Mouse (Mus musculus): ENCODE results near the gene Igf1. TPM values are rescaled to one million over a fixed set of nuclear protein-coding genes. Genes with fewer than 3 reads are reported as not detected.

The Igf1 gene
- total RNA-seq, 4 experiments from 2014 or later, result 7.2 to 24.8 (median 12.2) TPM

DNA sequence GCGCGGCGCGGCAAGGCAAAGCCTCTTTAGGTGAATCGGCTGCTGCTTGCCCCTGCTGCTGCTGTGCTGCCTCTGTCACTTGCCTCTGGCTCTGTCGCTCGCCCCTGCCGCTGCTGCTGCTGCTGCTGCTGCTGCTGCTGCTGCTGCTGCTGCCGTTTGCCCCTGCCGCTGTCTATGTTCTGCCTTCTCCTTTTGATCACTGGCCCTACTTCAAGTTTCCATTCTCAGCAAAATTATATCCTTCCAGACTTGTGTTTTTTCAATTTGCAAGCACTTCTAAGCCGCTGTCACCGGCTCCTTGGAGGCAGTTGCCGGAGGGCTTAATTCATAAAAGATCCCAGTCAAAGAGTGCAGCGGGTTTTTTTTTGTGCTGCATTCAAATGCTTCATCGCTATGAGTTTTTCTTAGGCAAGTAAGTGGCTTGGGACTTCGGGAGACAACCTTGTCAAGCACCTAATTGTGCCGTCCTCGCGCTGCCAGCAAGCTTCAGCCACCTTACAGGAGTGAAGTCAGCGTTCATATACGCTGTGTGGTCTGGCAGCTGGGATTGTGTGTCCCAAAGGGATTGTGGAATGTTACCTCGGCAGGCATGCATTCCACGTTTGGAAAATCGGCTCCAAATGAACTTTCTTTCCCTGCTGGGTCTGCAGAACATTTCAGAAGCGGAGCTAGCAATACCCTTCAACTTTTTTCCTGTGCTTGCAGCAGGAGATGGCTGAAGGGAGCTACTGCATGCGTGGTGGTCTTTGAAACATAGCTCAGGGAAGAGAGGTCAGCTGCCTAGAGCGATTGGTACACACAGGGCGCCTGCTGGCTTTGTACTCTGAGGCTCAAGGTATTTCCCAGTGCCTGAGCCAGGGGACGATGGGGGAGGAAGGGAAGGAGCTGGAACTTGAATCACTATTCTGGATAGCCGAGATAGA is 2.4 kb downstream of the Igf1 start:
- no peak for DNase-seq (ENCODE audit: low spot score in 2 of 2)

DNA sequence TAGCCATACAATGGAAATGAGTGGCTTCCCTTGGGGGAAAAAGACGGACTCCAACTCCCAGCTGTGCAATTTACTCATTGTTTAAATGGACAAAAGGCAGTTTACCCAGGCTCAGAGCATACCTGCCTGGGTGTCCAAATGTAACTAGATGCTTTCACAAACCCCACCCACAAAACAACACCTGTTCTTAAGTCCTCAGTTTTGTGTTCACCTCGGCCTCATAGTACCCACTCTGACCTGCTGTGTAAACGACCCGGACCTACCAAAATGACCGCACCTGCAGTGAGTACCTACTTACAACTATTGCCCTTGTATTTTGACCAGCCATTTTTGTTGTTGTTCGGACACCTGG is 3.0 kb downstream of the Igf1 start:
- no peak for DNase-seq (ENCODE audit: low spot score in 2 of 2)

DNA sequence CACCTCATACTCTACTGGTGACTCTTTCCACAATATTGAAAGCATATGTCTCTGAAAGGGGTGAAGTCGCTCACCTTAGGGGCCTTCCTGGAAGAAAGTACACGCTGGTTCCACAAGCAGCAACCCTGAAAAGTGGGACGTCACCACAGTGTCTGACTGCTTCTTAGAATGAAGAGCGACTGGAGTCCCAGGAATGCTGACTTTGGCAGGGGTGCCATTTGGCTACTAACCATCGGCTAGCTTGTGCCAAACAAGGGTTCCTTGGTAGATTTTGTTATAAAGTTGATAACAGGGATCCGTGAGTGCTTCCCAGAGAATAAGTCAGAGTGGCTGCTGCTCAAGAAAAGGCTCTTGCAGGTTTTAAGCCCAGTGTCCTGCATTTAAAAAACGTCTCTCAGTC is 4.8 kb downstream of the Igf1 start:
- DNase-seq (ENCODE audit: low spot score in 2 of 2), result no peak

GRCm38 (mm10) chr10:87863326-87863725 is 5.3 kb downstream of the Igf1 start:
- no peak for DNase-seq (ENCODE audit: low spot score in 2 of 2)

GRCm38 (mm10) chr10:87865712-87866111 is 7.6 kb downstream of the Igf1 start:
- DNase-seq (ENCODE audit: low spot score in 2 of 2), result no peak

DNA sequence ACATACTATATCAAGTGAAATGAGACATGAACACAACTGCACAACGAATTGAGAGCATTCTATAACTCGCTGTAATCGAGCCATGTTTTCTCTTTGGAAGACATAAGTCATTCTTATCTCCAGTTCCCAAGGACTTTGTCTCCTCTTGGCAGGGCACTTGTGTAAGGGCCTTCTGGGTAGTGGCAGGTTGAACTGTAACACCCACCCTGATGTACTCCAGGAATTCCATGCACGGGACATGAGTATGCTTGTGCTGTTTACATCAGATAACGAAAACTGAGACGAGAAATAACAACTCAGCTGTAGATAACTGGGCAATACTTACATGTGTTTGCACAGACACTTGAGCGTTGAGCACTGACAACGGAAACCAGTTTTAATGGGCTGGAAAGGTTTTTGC is 8.4 kb downstream of the Igf1 start:
- no peak for DNase-seq (ENCODE audit: low spot score in 2 of 2)

- no peak for DNase-seq (ENCODE audit: low spot score in 2 of 2)
These were observed 9.2 kb downstream of the Igf1 start for GRCm38 (mm10) chr10:87867217-87867616.

DNA sequence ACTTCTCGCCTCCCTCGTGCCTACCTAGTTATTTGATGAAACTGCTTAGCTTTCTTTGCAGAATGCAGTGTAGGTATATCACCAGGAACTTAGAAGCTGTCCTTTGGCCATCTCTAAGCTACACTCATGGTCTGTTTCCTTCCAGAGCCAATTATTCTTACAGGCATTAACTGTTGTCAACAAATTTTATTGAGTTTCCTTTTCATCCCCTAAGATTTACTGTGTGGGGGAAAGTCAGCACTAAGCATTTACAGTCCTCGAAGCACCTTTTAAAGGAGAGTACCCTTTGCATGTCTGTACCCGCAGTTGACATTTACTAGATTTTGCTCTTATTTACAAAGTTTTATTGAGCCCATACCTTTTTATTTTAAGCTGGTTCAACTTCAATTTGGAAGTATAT is 9.6 kb downstream of the Igf1 start:
- no peak for DNase-seq (ENCODE audit: low spot score in 2 of 2)

DNA sequence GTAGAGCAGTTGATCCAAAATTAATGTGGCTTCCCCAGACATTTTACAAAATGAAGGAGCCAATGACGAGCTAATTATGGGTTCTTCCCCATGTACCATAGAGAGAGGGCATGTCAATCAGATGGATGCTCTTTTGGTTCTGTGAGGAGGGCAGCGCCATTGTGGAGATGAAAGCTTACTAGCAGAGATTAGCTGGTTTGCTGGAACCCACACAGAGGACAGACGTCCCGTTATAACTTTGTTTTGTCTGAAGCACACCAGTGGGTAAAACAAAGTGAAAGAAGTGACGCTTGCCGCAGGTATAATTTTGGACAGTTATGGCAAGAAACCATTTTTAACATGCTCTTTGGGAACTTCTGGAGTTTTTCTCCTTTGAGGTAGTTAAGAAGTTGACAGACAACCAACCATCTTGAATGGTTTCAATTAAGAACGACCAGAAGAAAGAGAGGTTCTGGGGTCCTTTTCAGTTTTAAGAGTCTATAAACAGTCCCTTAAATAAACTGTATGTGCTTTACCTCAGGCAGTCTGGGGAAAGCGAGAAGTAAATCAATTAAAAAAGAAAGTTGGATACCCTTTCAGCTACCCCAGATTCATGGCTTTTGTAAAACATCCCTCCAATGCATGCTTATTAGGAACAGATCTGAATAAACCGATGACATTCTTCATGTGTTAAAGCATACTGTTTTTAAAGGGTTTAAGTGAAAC is 10.4 kb downstream of the Igf1 start:
- no peak for DNase-seq (ENCODE audit: low spot score in 2 of 2)

GRCm38 (mm10) chr10:87869151-87869550 is 11.1 kb downstream of the Igf1 start:
- DNase-seq (ENCODE audit: low spot score in 2 of 2), result no peak

- no peak for DNase-seq (ENCODE audit: low spot score in 2 of 2)
These were observed 11.6 kb downstream of the Igf1 start for GRCm38 (mm10) chr10:87869691-87870090.

DNA sequence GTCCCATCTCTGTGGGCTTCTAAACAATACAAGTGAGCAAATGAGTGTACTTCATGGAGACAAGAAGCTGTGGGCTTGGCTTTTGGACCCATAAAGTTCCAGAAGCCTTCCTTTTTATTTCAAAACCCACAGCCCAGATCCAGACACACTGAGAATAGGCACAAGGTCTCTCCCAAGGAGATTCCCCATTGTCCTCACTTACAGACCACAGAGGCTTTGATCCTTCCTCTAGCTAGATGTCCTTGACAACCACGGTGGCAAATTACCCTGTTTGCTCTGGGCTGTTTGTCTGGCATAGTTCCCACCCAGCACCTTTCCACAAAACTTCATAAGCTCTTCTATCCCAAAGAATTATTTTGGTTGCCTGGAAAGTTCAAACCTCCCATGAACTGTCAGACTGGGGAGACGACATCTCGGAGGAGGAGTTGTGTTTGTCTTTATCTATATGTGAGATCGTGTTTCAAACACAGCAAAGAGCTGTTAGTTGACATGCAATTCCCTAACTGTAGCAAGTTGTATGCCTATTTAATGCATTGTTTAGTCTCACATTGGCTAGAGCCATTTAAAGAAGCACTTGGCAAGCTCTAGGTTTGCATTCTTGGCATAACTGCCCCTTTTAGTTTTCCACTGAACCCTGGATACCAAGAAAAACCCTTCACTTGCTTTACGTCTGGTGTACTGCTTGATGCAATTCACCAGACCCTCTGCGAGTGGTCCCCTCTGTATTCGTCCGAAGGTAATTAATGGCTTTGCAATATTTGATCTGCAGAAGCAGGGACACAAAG is 14.0 kb downstream of the Igf1 start:
- DNase-seq (ENCODE audit: low spot score in 2 of 2), result no peak

- no peak for DNase-seq (ENCODE audit: low spot score in 2 of 2)
These were observed 14.8 kb downstream of the Igf1 start for GRCm38 (mm10) chr10:87872854-87873253.

GRCm38 (mm10) chr10:87873516-87873915 is 15.5 kb downstream of the Igf1 start:
- no peak for DNase-seq (ENCODE audit: low spot score in 2 of 2)

- no peak for DNase-seq (ENCODE audit: low spot score in 2 of 2)
These were observed 22.2 kb downstream of the Igf1 start for GRCm38 (mm10) chr10:87880071-87880785.

DNA sequence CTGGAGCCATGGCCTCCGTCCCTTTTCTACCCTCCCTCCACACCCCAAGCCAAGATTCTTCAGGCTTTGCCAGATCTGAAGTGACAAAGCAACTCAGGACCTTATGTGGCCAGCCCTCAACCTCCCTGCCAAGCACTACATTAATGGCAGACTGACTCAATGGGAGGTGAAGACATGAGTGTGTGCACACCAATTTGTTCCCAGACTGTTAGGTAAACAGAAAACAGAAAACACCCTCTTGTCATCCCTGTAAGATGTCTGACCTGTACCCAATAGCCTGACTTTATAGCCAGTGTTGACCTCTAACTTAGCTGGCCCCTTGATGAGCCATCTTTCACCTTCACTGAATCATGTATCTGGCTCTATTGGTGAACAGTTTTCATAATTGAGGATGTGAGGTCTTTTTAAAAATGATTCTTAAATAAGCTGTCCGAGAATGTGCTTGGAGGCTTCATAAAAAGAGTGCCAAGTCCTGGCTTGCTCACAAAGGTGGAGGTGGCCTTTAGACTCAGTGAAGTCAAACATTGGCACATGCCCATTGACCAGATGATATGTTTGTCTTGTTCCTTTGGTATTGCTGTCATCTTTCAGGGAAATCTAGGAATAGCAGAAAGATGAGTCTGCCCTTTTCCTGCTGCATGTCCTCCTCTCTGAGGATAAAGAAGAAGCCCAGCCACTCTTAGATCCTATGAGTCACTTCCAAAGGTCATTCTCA is 27.4 kb downstream of the Igf1 start:
- DNase-seq (ENCODE audit: low spot score in 2 of 2), result no peak

- no peak for DNase-seq (ENCODE audit: low spot score in 2 of 2)
These were observed 31.8 kb downstream of the Igf1 start for GRCm38 (mm10) chr10:87889850-87890249.

- DNase-seq (ENCODE audit: low spot score in 2 of 2), result no peak
These were observed 34.2 kb downstream of the Igf1 start for GRCm38 (mm10) chr10:87892256-87892655.

DNA sequence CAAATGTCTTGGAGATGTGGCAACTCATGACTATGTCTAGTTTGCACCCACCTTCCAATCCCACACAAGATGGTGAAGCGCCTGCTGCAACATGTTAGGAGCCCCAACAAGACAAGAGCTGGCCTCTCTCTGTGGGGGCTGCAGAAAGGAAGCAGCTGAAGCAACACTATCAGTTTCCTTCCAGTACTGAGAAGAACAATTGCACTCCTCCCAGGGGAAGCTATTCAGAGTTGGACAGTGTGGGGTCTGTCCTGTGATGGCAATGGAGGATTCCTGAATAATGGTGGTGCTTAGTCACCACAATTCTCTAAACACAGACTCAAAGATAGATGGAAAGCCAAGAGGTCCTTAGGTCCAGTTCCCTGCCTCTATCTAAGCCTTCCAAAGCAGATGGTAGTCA is 35.2 kb downstream of the Igf1 start:
- no peak for DNase-seq (ENCODE audit: low spot score in 2 of 2)

DNA sequence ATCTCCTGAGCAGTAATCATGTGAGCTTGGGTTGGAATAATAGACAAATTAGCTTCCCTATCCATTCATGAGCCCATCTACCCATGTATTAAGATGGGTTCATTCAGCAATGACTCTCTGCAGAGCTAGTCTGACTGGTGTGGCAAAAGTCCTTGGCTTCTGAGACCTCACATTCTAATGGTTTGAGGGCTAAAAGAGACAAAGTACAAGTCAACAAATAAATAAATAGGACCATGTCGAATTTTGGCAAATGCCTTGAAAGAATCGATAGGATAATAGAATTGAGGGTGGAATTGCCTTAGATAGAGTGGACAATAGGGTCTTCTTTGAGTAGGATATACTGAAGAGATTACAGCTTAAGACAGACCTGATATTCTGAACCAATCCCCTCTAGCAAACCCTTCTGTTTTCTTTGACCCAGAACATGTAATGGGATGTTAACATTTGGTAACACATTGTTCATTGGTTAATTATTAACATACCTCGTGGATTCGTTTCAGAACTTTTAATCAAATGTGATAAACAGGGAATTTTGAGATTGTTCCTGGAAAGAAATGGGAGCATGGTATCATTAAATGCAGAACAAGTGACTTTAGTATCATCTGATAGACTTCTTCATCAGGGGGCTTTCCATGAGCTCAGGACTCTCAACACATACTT is 36.5 kb downstream of the Igf1 start:
- no peak for DNase-seq (ENCODE audit: low spot score in 2 of 2)

Measured in layer of hippocampus, adult 8-10 months (tissue).